Mouse (Mus musculus): Measurements from ENCODE around the gene Hist1h4i. TPM values are rescaled to one million over a fixed set of nuclear protein-coding genes. Genes with fewer than 3 reads are reported as not detected.

Gene Hist1h4i
- total and polyA plus RNA-seq, 3 experiments: 6.4 to 812 (median 35.7) TPM

GRCm38 (mm10) chr13:22063468-22063867, 22.3 kb upstream of the Hist1h4i start:
- Histone ChIP-seq H3K4me1 (ENCODE audit: control insufficient read depth in 1 of 2, insufficient read depth in 2 of 2) (no peaks in the 10 kb centered on the region), H3K4me2 (ENCODE audit: insufficient read depth, low read depth, poor library complexity, severe bottlenecking) (no peak overlapping the region), H3K27me3 (replicated peaks) (no peaks in the 10 kb centered on the region), H3K79me2 (replicated peaks; ENCODE audit: control insufficient read depth, extremely low read depth, insufficient read depth, poor library complexity, severe bottlenecking) (no peaks in the 10 kb centered on the region), H3K4me3 (replicated peaks in 1 of 3; ENCODE audit: low read depth in 2 of 3, low read length in 2 of 3, poor library complexity in 1 of 3) (no peak overlapping the region), H3K36me3 (replicated peaks in 1 of 2; ENCODE audit: control insufficient read depth in 1 of 2, insufficient read depth in 1 of 2, low read length in 1 of 2) (no peaks in the 10 kb centered on the region), H3K9ac (ENCODE audit: insufficient read depth, low read depth) (no peak overlapping the region), H3K27ac (ENCODE audit: insufficient read depth, low read depth) (no peak overlapping the region), H3K9me3 (replicated peaks; ENCODE audit: low read length) (no peaks in the 10 kb centered on the region)
- no peak for TF ChIP-seq JUN (IDR thresholded peaks at IDR 0.05; ENCODE audit: insufficient read depth, low read depth, low read length)
- no peak for TF ChIP-seq E2F4 (IDR thresholded peaks at IDR 0.05; ENCODE audit: insufficient replicate concordance, low read depth, low read length)
- TF ChIP-seq POLR2A (IDR thresholded peaks at IDR 0.05; ENCODE audit: low read depth, low read length): no peak
- no peak for TF ChIP-seq GABPA (IDR thresholded peaks at IDR 0.05; ENCODE audit: insufficient replicate concordance, low read depth, low read length)
- TF ChIP-seq HCFC1 (IDR thresholded peaks at IDR 0.05; ENCODE audit: low read depth, low read length): no peak
- no peak for TF ChIP-seq IRF4 (IDR thresholded peaks at IDR 0.05; ENCODE audit: low read depth, low read length)
- no peak for TF ChIP-seq MEF2A (IDR thresholded peaks at IDR 0.05; ENCODE audit: borderline replicate concordance, low read depth, low read length)
- TF ChIP-seq ZC3H11A (IDR thresholded peaks at IDR 0.05; ENCODE audit: low read depth, low read length): no peak
- no peak for TF ChIP-seq KAT2A (IDR thresholded peaks at IDR 0.05; ENCODE audit: insufficient replicate concordance, low read length)
- no peak for TF ChIP-seq TCF12 (IDR thresholded peaks at IDR 0.05; ENCODE audit: low read depth, low read length)
- TF ChIP-seq MAX (IDR thresholded peaks at IDR 0.05; ENCODE audit: low read length): no peak
- TF ChIP-seq POLR2AphosphoS2 (IDR thresholded peaks at IDR 0.05; ENCODE audit: low read depth, low read length): no peak
- no peak for TF ChIP-seq RAD21 (IDR thresholded peaks at IDR 0.05; ENCODE audit: low read depth, low read length)
- TF ChIP-seq PAX5 (IDR thresholded peaks at IDR 0.05; ENCODE audit: low read length): no peak
- TF ChIP-seq MAZ (IDR thresholded peaks at IDR 0.05; ENCODE audit: low read depth, low read length): no peak
- no peak for TF ChIP-seq JUND (conservative IDR thresholded peaks at IDR 0.05; ENCODE audit: low read depth, low read length)
- TF ChIP-seq USF1 (IDR thresholded peaks at IDR 0.05; ENCODE audit: low read depth, low read length): no peak
- no peak for TF ChIP-seq RCOR1 (conservative IDR thresholded peaks at IDR 0.05; ENCODE audit: low read depth, low read length)
- no peak for DNase-seq (ENCODE audit: extremely low read depth)
- dilution Hi-C loops (cut with MboI; ENCODE audit: extremely low pct_ligation_motif_present, extremely low pct_unique_long_range_greater_than_20kb, low sequenced_read_pairs): no loop called here
- in situ Hi-C loops (cut with MboI; ENCODE audit: low pct_ligation_motif_present, low pct_unique_long_range_greater_than_20kb, low sequenced_read_pairs): no loop called here

- in situ Hi-C loops (cut with MboI; ENCODE audit: low pct_ligation_motif_present, low pct_unique_long_range_greater_than_20kb, low sequenced_read_pairs) (no loop called here), dilution Hi-C loops (cut with MboI; ENCODE audit: extremely low pct_ligation_motif_present, extremely low pct_unique_long_range_greater_than_20kb, low sequenced_read_pairs) (no loop called here)
- no peak overlapping the region for H3K4me3 ChIP-seq (replicated peaks in 1 of 3; ENCODE audit: low read depth in 2 of 3, low read length in 2 of 3, poor library complexity in 1 of 3)
- H3K36me3 ChIP-seq (replicated peaks in 1 of 2; ENCODE audit: control insufficient read depth in 1 of 2, insufficient read depth in 1 of 2, low read length in 1 of 2): no peaks in the 10 kb centered on the region
- no peaks in the 10 kb centered on the region for H3K4me1 ChIP-seq (ENCODE audit: control insufficient read depth in 1 of 2, insufficient read depth in 2 of 2)
- no peak overlapping the region for H3K4me2 ChIP-seq (ENCODE audit: insufficient read depth, low read depth, poor library complexity, severe bottlenecking)
- no peak overlapping the region for H3K9ac ChIP-seq (ENCODE audit: insufficient read depth, low read depth)
- DNase-seq (ENCODE audit: extremely low read depth): no peak
- no peaks in the 10 kb centered on the region for H3K27me3 ChIP-seq (replicated peaks)
- TF ChIP-seq NELFE (IDR thresholded peaks at IDR 0.05; ENCODE audit: low read depth, low read length): no peak
- TF ChIP-seq RCOR1 (conservative IDR thresholded peaks at IDR 0.05; ENCODE audit: low read depth, low read length): no peak
- TF ChIP-seq BHLHE40 (IDR thresholded peaks at IDR 0.05; ENCODE audit: low read depth, low read length): no peak
- no peak for TF ChIP-seq USF1 (IDR thresholded peaks at IDR 0.05; ENCODE audit: low read depth, low read length)
- TF ChIP-seq IRF4 (IDR thresholded peaks at IDR 0.05; ENCODE audit: low read depth, low read length): no peak
- no peak for TF ChIP-seq SIN3A (IDR thresholded peaks at IDR 0.05; ENCODE audit: low read length)
- TF ChIP-seq SMC3 (IDR thresholded peaks at IDR 0.05; ENCODE audit: low read depth, low read length): no peak
- TF ChIP-seq POLR2AphosphoS2 (IDR thresholded peaks at IDR 0.05; ENCODE audit: low read depth, low read length): no peak
- TF ChIP-seq MYC (IDR thresholded peaks at IDR 0.05; ENCODE audit: low read depth, low read length): no peak
- no peak for TF ChIP-seq HCFC1 (IDR thresholded peaks at IDR 0.05; ENCODE audit: low read depth, low read length)
- no peak for TF ChIP-seq JUN (IDR thresholded peaks at IDR 0.05; ENCODE audit: insufficient read depth, low read depth, low read length)
- TF ChIP-seq USF2 (conservative IDR thresholded peaks at IDR 0.05; ENCODE audit: low read depth, low read length): no peak
- no peak for TF ChIP-seq CHD1 (IDR thresholded peaks at IDR 0.05; ENCODE audit: low read depth, low read length)
- TF ChIP-seq CHD2 (IDR thresholded peaks at IDR 0.05; ENCODE audit: low read length): no peak
- TF ChIP-seq MEF2A (IDR thresholded peaks at IDR 0.05; ENCODE audit: borderline replicate concordance, low read depth, low read length): no peak
- no peaks in the 10 kb centered on the region for H3K79me2 ChIP-seq (replicated peaks; ENCODE audit: control insufficient read depth, extremely low read depth, insufficient read depth, poor library complexity, severe bottlenecking)
- H3K9me3 ChIP-seq (replicated peaks; ENCODE audit: low read length): no peaks in the 10 kb centered on the region
- H3K27ac ChIP-seq (ENCODE audit: insufficient read depth, low read depth): no peak overlapping the region
Measured at GRCm38 (mm10) chr13:22061422-22061821, 20.3 kb upstream of the Hist1h4i start.

All from CH12.LX (cell line).